Mouse (Mus musculus) limb, embryonic 14.5 days (tissue): ENCODE data around the gene Ankrd60. TPM values are rescaled to one million over a fixed set of nuclear protein-coding genes. Genes with fewer than 3 reads are reported as not detected.

Experiments
- ATAC-seq: fragments of 200-750 bp; cut with Nextera tagmentation; 2 replicates; pipeline ENCODE4 v1.8.0; 2017; ENCODE audit warnings: low read depth, moderate number of reproducible peaks, moderate TSS enrichment; ENCODE audit not compliant: low FRiP score
- DNase-seq: peaks from one replicate; pipeline ENCODE4 v3.0.0-alpha.2; 2015; ENCODE audit warnings: low spot score
- H3K27ac ChIP-seq: fragments of 300-500 bp; sonication (generic); replicated peaks from 2 replicates; pipeline ENCODE4 v1.5.1; 2014; ENCODE audit warnings: low read depth, mild to moderate bottlenecking, low read length, moderate library complexity, mixed read lengths
- H3K27me3 ChIP-seq: fragments of 300-500 bp; sonication (generic); 2 replicates; pipeline ENCODE4 v1.6.1; 2014; ENCODE audit warnings: low read length, mixed read lengths; ENCODE audit not compliant: control insufficient read depth, insufficient read depth
- H3K36me3 ChIP-seq: fragments of 300-500 bp; sonication (generic); 2 replicates; pipeline ENCODE4 v1.6.1; 2014; ENCODE audit warnings: mild to moderate bottlenecking, low read length, moderate library complexity, mixed read lengths; ENCODE audit not compliant: control insufficient read depth, insufficient read depth
- H3K4me1 ChIP-seq: fragments of 300-500 bp; sonication (generic); 2 replicates; pipeline ENCODE4 v1.6.1; 2014; ENCODE audit warnings: antibody characterized with exemption, low read length, mixed read lengths; ENCODE audit not compliant: control insufficient read depth, insufficient read depth
- H3K4me2 ChIP-seq: fragments of 300-500 bp; sonication (generic); replicated peaks from 2 replicates; pipeline ENCODE4 v1.6.1; 2014; ENCODE audit warnings: low read depth, mild to moderate bottlenecking, low read length, moderate library complexity; ENCODE audit not compliant: severe bottlenecking
- H3K4me3 ChIP-seq: fragments of 300-500 bp; sonication (generic); replicated peaks from 2 replicates; pipeline ENCODE4 v1.5.1; 2014; ENCODE audit warnings: low read length
- H3K9ac ChIP-seq: fragments of 300-500 bp; sonication (generic); 2 replicates; pipeline ENCODE4 v1.6.1; 2014; ENCODE audit warnings: mild to moderate bottlenecking, low read depth, low read length, moderate library complexity; ENCODE audit not compliant: severe bottlenecking
- H3K9me3 ChIP-seq: fragments of 300-500 bp; sonication (generic); 2 replicates; pipeline ENCODE4 v1.6.1; 2016; ENCODE audit warnings: low read length; ENCODE audit not compliant: control insufficient read depth
- POLR2A ChIP-seq: fragments of 200-500 bp; IDR thresholded peaks from 2 replicates; pipeline ENCODE4 v1.8.0; 2012; ENCODE audit warnings: inconsistent platforms, mild to moderate bottlenecking, moderate library complexity, borderline replicate concordance; ENCODE audit not compliant: insufficient read depth, insufficient read length; ENCODE audit errors: extremely low read depth
- WGBS: fragments of 180-500 bp; shearing (Covaris S2); extraction: QIAGEN DNeasy Blood & Tissue Kit; methylation state at CpG from one replicate; pipeline ENCODE4 v1.1.7; 2014; 5-methylcytosine and 5-hydroxymethylcytosine counted together
- polyA plus RNA-seq, 2 experiments: library from polyadenylated mRNA; depleted of rRNA in 1 of 2; stranded (reverse) in 1 of 2; unstranded in 1 of 2; fragments of >200 nt; fragmentation: Nextera tagmentation in 1 of 2; extraction: Ambion mirVana in 1 of 2; gene quantifications; 2 replicates each; pipeline versions ENCODE4 v1.2.1 to v1.2.3; 2012 to 2014

Gene Ankrd60
- polyA plus RNA-seq, 2 experiments, result not detected

GRCm38 (mm10) chr2:173605713-173606414 lies 27.7 kb upstream of the Ankrd60 start:
- ATAC-seq (no peak), DNase-seq (no peak)
- Histone ChIP-seq H3K36me3 (peaks cover 32% of the 10 kb centered on the region), H3K4me3 (no peak overlapping the region), H3K27me3 (no peaks in the 10 kb centered on the region), H3K9me3 (peaks cover 3% of the 10 kb centered on the region; the same call in 1 of the 2 replicates), H3K4me2 (no peak overlapping the region), H3K4me1 (peaks cover 6% of the 10 kb centered on the region; the same call in 1 of the 2 replicates), H3K27ac (no peak overlapping the region), H3K9ac (no peak overlapping the region)
- WGBS, result 52% methylated on average over 12 of the region's 12 CpGs
- no peak for TF ChIP-seq POLR2A

- no peak overlapping the region for H3K4me2 ChIP-seq
- 91% methylated on average over 1 of the region's 1 CpGs for WGBS
- DNase-seq (no peak), ATAC-seq (no peak)
- no peak overlapping the region for H3K9ac ChIP-seq
- H3K36me3 ChIP-seq, result peaks cover 47% of the 10 kb centered on the region
- H3K4me3 ChIP-seq, result no peak overlapping the region
- no peaks in the 10 kb centered on the region for H3K27me3 ChIP-seq
- no peak overlapping the region for H3K27ac ChIP-seq
- no peaks in the 10 kb centered on the region for H3K4me1 ChIP-seq
- H3K9me3 ChIP-seq, result peaks cover 3% of the 10 kb centered on the region; the same call in 1 of the 2 replicates
- TF ChIP-seq POLR2A, result no peak
Measured at GRCm38 (mm10) chr2:173601861-173602260, 23.7 kb upstream of the Ankrd60 start.

- Histone ChIP-seq H3K4me1 (no peaks in the 10 kb centered on the region), H3K4me3 (no peak overlapping the region), H3K36me3 (peaks cover 36% of the 10 kb centered on the region), H3K27ac (no peak overlapping the region), H3K9ac (no peak overlapping the region), H3K9me3 (no peaks in the 10 kb centered on the region), H3K27me3 (no peaks in the 10 kb centered on the region), H3K4me2 (no peak overlapping the region)
- ATAC-seq (no peak), DNase-seq (no peak)
- WGBS, result 56% methylated on average over 10 of the region's 10 CpGs
- no peak for TF ChIP-seq POLR2A
Measured at GRCm38 (mm10) chr2:173595374-173595781, 17.2 kb upstream of the Ankrd60 start.

DNA sequence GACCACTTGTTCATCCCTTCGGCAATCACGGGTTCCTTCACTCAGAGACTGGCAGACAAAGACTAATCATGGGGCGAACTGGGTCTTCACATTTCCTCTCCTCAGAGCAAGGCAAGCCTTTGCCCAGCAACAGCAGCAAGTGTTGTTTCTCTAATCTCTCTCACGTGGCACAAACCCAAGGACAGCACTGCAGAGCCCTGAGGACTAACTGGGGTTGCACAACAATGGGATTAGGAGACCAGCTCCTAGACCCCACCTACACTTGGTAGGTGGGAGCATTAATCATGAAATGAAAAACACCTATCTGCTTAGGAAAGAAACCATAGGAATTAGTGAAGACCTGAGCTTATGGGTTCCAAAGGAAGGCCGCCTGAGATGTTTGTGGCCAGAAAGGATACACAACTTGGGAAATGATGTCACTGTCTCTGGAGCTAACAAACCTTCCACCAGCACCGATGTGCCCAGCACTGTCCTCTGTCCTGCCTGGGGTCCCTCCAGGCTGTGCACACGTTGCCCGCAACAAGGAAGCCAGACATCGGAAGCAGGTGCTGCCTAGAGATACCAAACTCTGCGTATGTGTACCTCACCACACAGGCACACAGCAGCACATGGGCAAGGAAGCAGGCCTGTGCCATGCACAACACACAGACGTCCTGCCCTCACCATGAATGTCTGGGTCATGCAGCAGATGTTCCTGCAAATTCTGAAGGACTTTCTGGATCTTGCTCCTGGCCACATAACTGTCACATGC lies 16.3 kb upstream of the Ankrd60 start:
- H3K9me3 ChIP-seq, result no peaks in the 10 kb centered on the region
- no peak overlapping the region for H3K27ac ChIP-seq
- DNase-seq (no peak), ATAC-seq (no peak)
- no peak overlapping the region for H3K4me3 ChIP-seq
- H3K4me1 ChIP-seq, result no peaks in the 10 kb centered on the region
- no peak overlapping the region for H3K4me2 ChIP-seq
- H3K36me3 ChIP-seq, result peaks cover 40% of the 10 kb centered on the region
- WGBS, result 79% methylated on average over 11 of the region's 11 CpGs
- no peak overlapping the region for H3K9ac ChIP-seq
- H3K27me3 ChIP-seq, result no peaks in the 10 kb centered on the region
- TF ChIP-seq POLR2A, result no peak

DNA sequence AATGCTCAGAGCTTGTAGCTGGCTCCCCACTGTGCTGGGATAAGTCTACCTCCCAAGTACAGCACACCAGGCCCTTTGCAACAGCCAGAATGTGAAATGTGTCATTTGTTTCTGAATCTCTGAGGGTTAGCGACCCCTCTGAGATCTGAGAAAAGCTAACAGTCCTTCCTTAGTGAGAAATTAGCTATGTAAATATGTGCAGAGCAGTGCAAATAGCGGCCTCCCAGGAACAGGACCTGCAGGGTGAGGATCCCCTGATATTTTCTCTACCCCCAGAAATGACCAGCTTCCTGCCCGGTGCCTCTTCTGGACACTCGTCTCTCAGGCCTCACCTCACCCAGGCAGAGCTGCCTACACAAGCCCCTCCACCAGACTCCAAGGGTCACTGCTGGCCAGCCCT lies 15.7 kb upstream of the Ankrd60 start:
- Histone ChIP-seq H3K9me3 (no peaks in the 10 kb centered on the region), H3K36me3 (peaks cover 38% of the 10 kb centered on the region), H3K27me3 (no peaks in the 10 kb centered on the region), H3K4me2 (no peak overlapping the region), H3K4me1 (no peaks in the 10 kb centered on the region), H3K9ac (no peak overlapping the region), H3K27ac (no peak overlapping the region), H3K4me3 (no peak overlapping the region)
- 80% methylated on average over 4 of the region's 4 CpGs for WGBS
- DNase-seq, result no peak
- ATAC-seq, result no peak
- TF ChIP-seq POLR2A, result no peak
